Mouse (Mus musculus): ENCODE data around the gene F10. TPM values are rescaled to one million over a fixed set of nuclear protein-coding genes. Genes with fewer than 3 reads are reported as not detected.

F10 gene
- polyA plus RNA-seq (2014; fragmentation: Illumina TruSeq; extraction: RNeasy Lipid Tissue Mini Kit (QIAGEN cat#74804); ENCODE audit: low read depth, low replicate concordance), result not detected

DNA sequence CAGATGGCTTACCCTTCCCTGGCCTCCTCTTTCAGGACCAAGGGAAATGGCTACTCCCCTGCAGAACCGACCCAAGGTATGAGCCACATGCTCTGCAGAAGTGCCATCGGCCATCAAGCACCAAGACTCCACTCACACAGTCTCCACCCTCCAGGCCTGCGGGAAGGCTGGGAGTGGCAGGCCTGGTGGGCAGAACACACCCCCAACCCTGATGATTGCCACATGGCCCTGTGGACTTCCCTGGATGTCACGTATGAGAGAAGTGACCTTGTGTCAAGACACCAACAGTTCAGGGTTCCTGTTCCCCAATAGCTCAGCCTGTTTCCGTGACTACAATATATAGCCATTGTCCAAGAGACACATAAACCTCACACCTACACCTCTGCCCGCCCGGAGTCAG, at the start of gene F10:
F10 (plus strand) TSS at position 294 of the 400 bp plus-strand sequence.

DNA sequence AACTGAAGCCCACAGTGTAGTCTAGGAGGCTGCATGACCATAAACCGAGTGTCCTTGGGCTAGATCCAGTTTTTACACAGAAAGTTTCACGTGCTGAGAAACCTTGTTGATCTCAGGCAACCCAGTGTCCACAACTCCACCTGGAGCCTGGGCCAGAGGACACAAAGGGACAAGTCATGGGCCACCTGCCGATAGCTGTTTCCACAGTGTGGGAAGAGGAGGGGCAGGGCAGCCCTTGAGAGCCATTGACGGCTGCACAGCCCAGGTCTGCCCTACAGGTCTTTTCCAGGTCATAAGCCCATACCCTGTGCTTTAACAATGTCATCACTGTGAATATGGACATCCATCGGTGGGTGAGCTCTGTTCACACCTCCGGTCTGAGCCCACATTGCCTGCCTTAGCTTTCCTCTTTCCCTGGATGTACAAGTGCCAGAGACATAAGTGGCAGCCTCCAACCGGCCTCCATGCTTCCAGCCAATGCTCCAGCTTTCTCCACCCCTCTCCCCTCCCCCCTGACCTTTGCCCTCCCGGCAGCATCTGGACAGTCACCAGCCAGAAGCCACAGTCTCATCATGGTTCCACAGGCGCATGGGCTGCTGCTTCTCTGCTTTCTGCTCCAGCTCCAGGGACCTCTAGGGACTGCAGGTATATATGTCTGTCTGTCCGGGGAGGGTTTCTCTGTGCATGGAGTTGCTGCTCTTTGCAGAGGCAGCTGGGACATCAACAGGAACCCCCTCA, 11.5 kb upstream of the F10 start, which contains the start of gene F7:
F7 (plus strand) TSS at position 548 of the 738 bp plus-strand sequence.

DNA sequence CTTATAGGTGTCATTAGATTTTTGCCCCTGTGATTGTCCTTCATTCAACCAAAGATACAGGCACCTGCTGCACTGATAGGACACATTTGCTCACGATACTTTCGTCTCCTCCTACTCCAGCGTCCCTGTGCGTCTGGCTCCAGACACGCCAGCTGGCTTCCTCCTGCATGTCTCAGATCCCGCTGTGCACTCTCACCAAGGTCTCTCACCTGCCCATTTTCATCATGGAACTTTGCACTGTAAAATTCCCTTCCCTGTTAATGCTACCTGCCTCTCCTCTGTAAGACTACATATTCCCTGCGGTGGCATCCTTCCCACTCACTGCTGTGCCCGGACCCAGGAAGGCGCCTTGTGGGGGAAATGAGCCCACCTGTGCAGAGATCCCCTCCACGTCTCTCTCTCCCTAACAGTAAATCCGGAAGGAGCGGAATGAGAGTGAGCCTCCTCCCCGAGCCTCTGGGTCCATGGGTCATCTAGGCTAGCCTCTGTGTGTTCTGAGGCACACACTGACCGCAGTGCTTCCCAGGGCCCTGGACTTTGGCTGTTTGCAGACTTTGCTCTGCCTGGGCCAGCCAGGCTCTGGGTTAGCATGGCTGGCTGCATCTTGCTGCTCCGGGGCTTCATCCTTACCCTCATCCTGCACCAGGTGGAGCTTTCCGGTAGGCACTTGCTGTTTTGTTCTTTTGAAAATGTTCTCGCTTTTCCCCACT, 23.5 kb downstream of the F10 start, which contains the start of gene Proz:
Proz (plus strand) TSS at position 474 of the 710 bp plus-strand sequence.

DNA sequence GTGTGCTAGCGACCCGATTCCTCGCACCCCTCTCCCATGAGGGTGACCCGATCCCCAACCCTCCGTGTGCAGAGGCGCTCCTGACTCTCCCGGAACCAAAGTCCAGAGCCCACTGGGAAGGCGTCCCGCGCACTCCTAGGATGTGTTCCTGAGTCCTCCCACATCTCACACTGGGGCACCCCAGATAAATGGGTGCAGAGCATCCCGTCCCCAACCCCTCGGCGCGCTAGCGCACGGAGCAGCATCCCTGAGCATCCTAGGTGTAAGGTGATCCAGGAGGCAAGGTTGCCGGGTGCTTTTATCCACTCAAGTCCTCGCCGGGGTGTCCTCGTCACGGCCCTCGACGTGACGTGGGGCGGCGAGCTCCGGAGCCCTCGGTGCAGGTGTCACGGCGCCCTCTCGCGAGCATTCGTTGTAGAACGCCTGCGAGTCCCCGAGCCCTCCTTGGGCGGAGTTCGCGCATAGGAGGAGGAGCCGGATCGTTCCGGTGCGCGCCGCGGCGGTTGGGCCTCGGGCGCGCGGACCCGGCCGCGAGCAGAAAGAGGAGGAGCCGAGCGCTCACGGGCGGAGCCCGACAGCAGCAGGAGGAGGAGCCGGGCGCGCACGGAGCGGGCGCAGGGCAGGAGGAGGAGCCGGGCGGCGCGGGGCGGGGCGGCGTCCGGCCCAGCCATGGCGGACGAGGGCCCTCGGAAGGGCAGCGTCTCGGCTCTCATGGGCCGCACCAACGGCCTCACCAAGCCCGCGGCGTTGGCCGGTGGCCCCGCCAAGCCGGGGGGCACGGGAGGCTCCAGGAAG, 68.2 kb downstream of the F10 start, which contains the start of the genes Pcid2 and Cul4a:
Pcid2 (minus strand) TSS at position 373 of the 795 bp plus-strand sequence.
Cul4a (plus strand) TSS at position 535 of the 795 bp plus-strand sequence.

Other genes with a start within 250 kb of the F10 start
- gene Mcf2l, start 163.5 kb upstream of the F10 start, polyA plus RNA-seq (2014; fragmentation: Illumina TruSeq; extraction: RNeasy Lipid Tissue Mini Kit (QIAGEN cat#74804); ENCODE audit: low read depth, low replicate concordance), result 7.0 TPM
- gene F7, start 11.3 kb upstream of the F10 start, polyA plus RNA-seq (2014; fragmentation: Illumina TruSeq; extraction: RNeasy Lipid Tissue Mini Kit (QIAGEN cat#74804); ENCODE audit: low read depth, low replicate concordance), result not detected
- 1.9 TPM for gene Proz, start 23.6 kb downstream of the F10 start, polyA plus RNA-seq (2014; fragmentation: Illumina TruSeq; extraction: RNeasy Lipid Tissue Mini Kit (QIAGEN cat#74804); ENCODE audit: low read depth, low replicate concordance)
- gene Pcid2, start 68.2 kb downstream of the F10 start, polyA plus RNA-seq (2014; fragmentation: Illumina TruSeq; extraction: RNeasy Lipid Tissue Mini Kit (QIAGEN cat#74804); ENCODE audit: low read depth, low replicate concordance), result 5.5 TPM
- 78.7 TPM for gene Cul4a, start 68.3 kb downstream of the F10 start, polyA plus RNA-seq (2014; fragmentation: Illumina TruSeq; extraction: RNeasy Lipid Tissue Mini Kit (QIAGEN cat#74804); ENCODE audit: low read depth, low replicate concordance)
- 982 TPM for gene Lamp1, start 121.9 kb downstream of the F10 start, polyA plus RNA-seq (2014; fragmentation: Illumina TruSeq; extraction: RNeasy Lipid Tissue Mini Kit (QIAGEN cat#74804); ENCODE audit: low read depth, low replicate concordance)
- gene Grtp1, start 163.3 kb downstream of the F10 start, polyA plus RNA-seq (2014; fragmentation: Illumina TruSeq; extraction: RNeasy Lipid Tissue Mini Kit (QIAGEN cat#74804); ENCODE audit: low read depth, low replicate concordance), result 31.4 TPM
- not detected for gene Adprhl1, start 216.9 kb downstream of the F10 start, polyA plus RNA-seq (2014; fragmentation: Illumina TruSeq; extraction: RNeasy Lipid Tissue Mini Kit (QIAGEN cat#74804); ENCODE audit: low read depth, low replicate concordance)